8 mouse cellular contexts compared by ENCODE assay signal in the genomic region with DNA sequence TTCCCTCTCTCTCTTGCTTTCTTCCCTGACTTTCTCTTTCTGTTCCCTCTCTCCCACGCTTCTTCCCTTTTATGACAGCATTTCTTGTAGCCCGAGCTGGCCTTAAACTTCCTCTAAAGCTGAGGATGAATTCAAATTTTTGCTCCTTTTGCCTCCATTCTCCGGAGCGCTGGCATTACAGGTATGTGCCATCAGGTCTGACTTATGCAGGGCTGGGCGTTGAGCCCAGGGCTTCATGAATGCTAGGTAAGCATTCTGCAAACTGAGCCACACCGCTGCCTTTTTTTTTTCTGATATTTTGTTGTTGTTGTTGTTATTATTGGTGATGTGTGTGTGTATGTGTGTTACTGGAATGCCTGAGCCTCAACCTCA. TPM values are rescaled to one million over a fixed set of nuclear protein-coding genes. Genes with fewer than 3 reads are reported as not detected.
DNase-seq lines count a peak whose midpoint lies in the region; ATAC-seq and TF ChIP-seq lines count a peak whose summit lies in the region.

No protein-coding gene starts in this region.

- no peak for TF ChIP-seq CTCF in Patski (IDR thresholded peaks at IDR 0.05)

- no peaks in the 10 kb centered on the region for H3K9me3 ChIP-seq in heart, embryonic 12.5 days (replicated peaks)
- H3K9me3 ChIP-seq in hindbrain, embryonic 10.5 days: no peaks in the 10 kb centered on the region
- H3K9me3 ChIP-seq in midbrain, embryonic 10.5 days (replicated peaks): no peaks in the 10 kb centered on the region

- peaks cover 42% of the 10 kb centered on the region for H3K36me3 ChIP-seq in heart, embryonic 12.5 days
- peaks cover 56% of the 10 kb centered on the region for H3K36me3 ChIP-seq in hindbrain, embryonic 10.5 days
- peaks cover 56% of the 10 kb centered on the region for H3K36me3 ChIP-seq in midbrain, embryonic 10.5 days

- POLR2A ChIA-PET in Patski (lab: Charles Lee): interaction anchor here (0.6 to 3.5 kb wide), 6 partner anchors 9 to 15 kb away, joined by 3 to 12 read pairs (median 4); partner anchors contain the start of genes Gal3st4, Gm43720, Gpc2 and Lamtor4

- no peaks in the 10 kb centered on the region for H3K27me3 ChIP-seq in heart, embryonic 12.5 days (replicated peaks)
- H3K27me3 ChIP-seq in Patski: no peaks in the 10 kb centered on the region
- no peaks in the 10 kb centered on the region for H3K27me3 ChIP-seq in hindbrain, embryonic 10.5 days (ENCODE audit: insufficient read depth, poor library complexity, severe bottlenecking)
- H3K27me3 ChIP-seq in midbrain, embryonic 10.5 days (ENCODE audit: low read depth, poor library complexity, severe bottlenecking): no peaks in the 10 kb centered on the region

- no peak for DNase-seq in heart, postnatal 10 days
- no peak for DNase-seq in Patski (ENCODE audit: low read depth, low spot score)
- DNase-seq in hindbrain, embryonic 10.5 days (ENCODE audit: low spot score): no peak
- DNase-seq in midbrain, embryonic 10.5 days (ENCODE audit: low spot score): no peak
- no peak for DNase-seq in retina, embryonic 14.5 days (ENCODE audit: low spot score)
- DNase-seq in urinary bladder, postnatal 10 days (ENCODE audit: low spot score): no peak
- no peak for DNase-seq in embryo, embryonic 9.5 days (ENCODE audit: extremely low spot score)

- H3K4me3 ChIP-seq in heart, embryonic 12.5 days: peak overlapping the region; percentile 95
- H3K4me3 ChIP-seq in hindbrain, embryonic 10.5 days: peak overlapping the region; percentile 83
- peak overlapping the region; percentile 99 for H3K4me3 ChIP-seq in midbrain, embryonic 10.5 days

- intact Hi-C loops in heart, postnatal 10 days (cut with DNase I): loop anchor here (5.0 kb wide), 1 partner anchor 178 kb away; the partner anchor contains the start of gene Zfp157

- in situ Hi-C loops in Patski (cut with MboI; ENCODE audit: low pct_unique_long_range_greater_than_20kb): no loop called here

- H3K9ac ChIP-seq in heart, embryonic 12.5 days: peak overlapping the region; percentile 97

- H3K27ac ChIP-seq in heart, embryonic 12.5 days (ENCODE audit: poor library complexity, severe bottlenecking): no peak overlapping the region
- H3K27ac ChIP-seq in hindbrain, embryonic 10.5 days: peak overlapping the region; percentile 89
- peak overlapping the region; percentile 92 for H3K27ac ChIP-seq in midbrain, embryonic 10.5 days (replicated peaks)

- peaks cover 48% of the 10 kb centered on the region for H3K4me1 ChIP-seq in heart, embryonic 12.5 days (replicated peaks)
- H3K4me1 ChIP-seq in hindbrain, embryonic 10.5 days (replicated peaks): peaks cover 42% of the 10 kb centered on the region
- peaks cover 31% of the 10 kb centered on the region for H3K4me1 ChIP-seq in midbrain, embryonic 10.5 days

- ATAC-seq in heart, embryonic 12.5 days (ENCODE audit: insufficient number of reproducible peaks, low FRiP score): no peak
- peak; percentile 4 for ATAC-seq in Patski

- CTCF ChIA-PET in Patski (lab: Charles Lee): no interaction called here

- peak overlapping the region; percentile 99 for H3K4me2 ChIP-seq in heart, embryonic 12.5 days

- WGBS in heart, embryonic 12.5 days: 13% methylated on average over 6 of the region's 6 CpGs
- WGBS in hindbrain, embryonic 10.5 days: 22% methylated on average over 6 of the region's 6 CpGs
- 15% methylated on average over 6 of the region's 6 CpGs for WGBS in midbrain, embryonic 10.5 days

RNA-seq across cellular contexts. Expression of gene BC037034, which starts 0.4 kb away (rescaled TPM):
- polyA plus RNA-seq in heart, embryonic 12.5 days (2016; fragmentation: Nextera tagmentation; extraction: Ambion mirVana): 7.9 and 8.0 TPM in 2 replicates
- total RNA-seq in heart, postnatal 10 days (2021): 1 to 10 TPM; 5.4 to 6.5 TPM
- 36.9 TPM for polyA plus RNA-seq in Patski (2021)
- 6.3 and 10.1 TPM in 2 replicates for polyA plus RNA-seq in hindbrain, embryonic 10.5 days (2016; fragmentation: Nextera tagmentation; extraction: Ambion mirVana)
- 6.9 and 7.3 TPM in 2 replicates for polyA plus RNA-seq in midbrain, embryonic 10.5 days (2016; fragmentation: Nextera tagmentation; extraction: Ambion mirVana)

RNA-seq across cellular contexts. Expression of gene Gal3st4, which starts 8.4 kb away (rescaled TPM):
- polyA plus RNA-seq in heart, embryonic 12.5 days (2016; fragmentation: Nextera tagmentation; extraction: Ambion mirVana): 0.82 and 0.92 TPM in 2 replicates
- under 1 TPM; 0.36 to 0.47 TPM for total RNA-seq in heart, postnatal 10 days (2021)
- 0.62 TPM for polyA plus RNA-seq in Patski (2021)
- polyA plus RNA-seq in hindbrain, embryonic 10.5 days (2016; fragmentation: Nextera tagmentation; extraction: Ambion mirVana): 7.9 and 8.5 TPM in 2 replicates
- polyA plus RNA-seq in midbrain, embryonic 10.5 days (2016; fragmentation: Nextera tagmentation; extraction: Ambion mirVana): 7.1 and 7.3 TPM in 2 replicates

RNA-seq across cellular contexts. Expression of gene Lamtor4, which starts 8.9 kb away (rescaled TPM):
- 62.4 and 70.7 TPM in 2 replicates for polyA plus RNA-seq in heart, embryonic 12.5 days (2016; fragmentation: Nextera tagmentation; extraction: Ambion mirVana)
- 10 to 100 TPM; 75.6 to 77.5 TPM for total RNA-seq in heart, postnatal 10 days (2021)
- 125 TPM for polyA plus RNA-seq in Patski (2021)
- 49.5 and 63.6 TPM in 2 replicates for polyA plus RNA-seq in hindbrain, embryonic 10.5 days (2016; fragmentation: Nextera tagmentation; extraction: Ambion mirVana)
- 47.9 and 48.5 TPM in 2 replicates for polyA plus RNA-seq in midbrain, embryonic 10.5 days (2016; fragmentation: Nextera tagmentation; extraction: Ambion mirVana)

RNA-seq across cellular contexts. Expression of gene Gm43720, which starts 15.6 kb away (rescaled TPM):
- 0.04 and 0.09 TPM in 2 replicates for polyA plus RNA-seq in heart, embryonic 12.5 days (2016; fragmentation: Nextera tagmentation; extraction: Ambion mirVana)
- total RNA-seq in heart, postnatal 10 days (2021): not detected
- 0.01 TPM for polyA plus RNA-seq in Patski (2021)
- polyA plus RNA-seq in hindbrain, embryonic 10.5 days (2016; fragmentation: Nextera tagmentation; extraction: Ambion mirVana): 0.13 and 0.26 TPM in 2 replicates
- polyA plus RNA-seq in midbrain, embryonic 10.5 days (2016; fragmentation: Nextera tagmentation; extraction: Ambion mirVana): 0.10 TPM in 2 replicates

RNA-seq across cellular contexts. Expression of gene Gpc2, which starts 15.6 kb away (rescaled TPM):
- 13.1 and 15.1 TPM in 2 replicates for polyA plus RNA-seq in heart, embryonic 12.5 days (2016; fragmentation: Nextera tagmentation; extraction: Ambion mirVana)
- total RNA-seq in heart, postnatal 10 days (2021): 1 to 10 TPM in 1 of 2 experiments, under 1 TPM in 1; 0.86 to 1.1 TPM
- 13.9 TPM for polyA plus RNA-seq in Patski (2021)
- polyA plus RNA-seq in hindbrain, embryonic 10.5 days (2016; fragmentation: Nextera tagmentation; extraction: Ambion mirVana): 48.0 and 95.4 TPM in 2 replicates
- polyA plus RNA-seq in midbrain, embryonic 10.5 days (2016; fragmentation: Nextera tagmentation; extraction: Ambion mirVana): 42.9 and 68.5 TPM in 2 replicates
